Mouse (Mus musculus): ENCODE data around the gene Eef1e1. TPM values are rescaled to one million over a fixed set of nuclear protein-coding genes. Genes with fewer than 3 reads are reported as not detected.

Eef1e1 gene
- total and polyA plus RNA-seq, 3 experiments: 194 to 218 TPM; not detected in 1

DNA sequence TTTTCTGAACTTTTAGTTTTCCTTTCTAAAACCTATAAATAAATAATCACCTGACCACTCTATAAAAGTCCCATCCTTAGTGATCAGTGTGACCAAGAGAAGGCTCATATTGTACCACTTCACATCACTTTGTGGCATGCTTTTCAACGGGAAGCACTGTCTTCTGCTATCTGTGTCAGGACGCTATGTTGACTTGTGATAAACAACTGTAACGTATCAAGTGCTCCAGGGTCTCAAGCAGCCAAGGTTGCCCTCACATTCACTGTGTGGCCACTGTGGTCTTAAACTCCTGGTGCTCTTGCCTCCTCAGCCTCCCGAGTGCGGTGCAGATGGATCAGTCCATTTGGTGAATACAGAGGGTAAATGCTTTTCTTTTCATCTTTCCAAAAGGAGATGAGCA, 43.2 kb downstream of the Eef1e1 start (continued):
- TF ChIP-seq TBP (IDR thresholded peaks at IDR 0.05; ENCODE audit: low read depth, low read length) (0 out of 2 replicates have a peak, but pooled peaks have one; percentile 31), NRF1 (IDR thresholded peaks at IDR 0.05; ENCODE audit: insufficient read depth, low read depth, low read length, poor library complexity, severe bottlenecking) (no peak), SMC3 (IDR thresholded peaks at IDR 0.05; ENCODE audit: low read depth, low read length) (no peak), MAFK (IDR thresholded peaks at IDR 0.05; ENCODE audit: borderline replicate concordance, low read depth, low read length) (no peak), USF2 (IDR thresholded peaks at IDR 0.05; ENCODE audit: borderline replicate concordance in 1 of 2, insufficient read depth in 1 of 2, low read depth in 1 of 2, low read length in 2 of 2) (no peak), HCFC1 (IDR thresholded peaks at IDR 0.05; ENCODE audit: low read depth, low read length) (no peak), GATA1 (IDR thresholded peaks at IDR 0.05; ENCODE audit: low read depth, low read length) (peak; percentile 90)

DNA sequence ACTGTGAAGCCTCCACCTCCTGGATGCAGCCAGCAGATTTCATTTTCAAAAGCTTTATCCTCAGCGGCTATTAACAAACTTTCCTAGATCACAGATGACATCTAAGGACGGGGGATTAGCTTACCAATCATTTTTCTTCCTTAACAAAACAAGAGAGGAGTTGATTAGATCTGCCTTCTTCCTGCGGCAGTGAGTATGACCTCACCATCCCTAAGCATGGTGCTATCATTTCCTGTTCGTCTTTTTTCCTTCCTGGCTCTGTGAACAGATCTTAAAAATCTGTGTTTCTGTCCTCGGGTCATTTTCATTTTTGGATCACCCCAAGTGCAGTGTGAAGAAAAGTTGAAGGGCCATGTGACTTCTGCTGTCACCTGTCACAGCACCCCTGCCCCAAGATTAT, 44.6 kb downstream of the Eef1e1 start:
- DNase-seq (ENCODE audit: low read depth, low spot score): peak; percentile 67
- Histone ChIP-seq H3K27ac (ENCODE audit: control insufficient read depth, low read depth, low read length) (peak overlapping the region; percentile 80), H3K79me2 (ENCODE audit: control insufficient read depth, insufficient read depth, low read length, poor library complexity) (no peaks in the 10 kb centered on the region), H3K9ac (ENCODE audit: control insufficient read depth, low read depth, low read length, poor library complexity, severe bottlenecking) (peak overlapping the region; percentile 55), H3K36me3 (ENCODE audit: control insufficient read depth in 1 of 2, insufficient read depth in 2 of 2, low read length in 2 of 2) (peaks cover 4 to 24% of the 10 kb centered on the region in 2 experiments; a peak in 3 of 4 replicates), H3K9me3 (replicated peaks; ENCODE audit: insufficient read depth, low read length) (no peaks in the 10 kb centered on the region), H3K27me3 (ENCODE audit: control insufficient read depth in 1 of 2, insufficient read depth in 2 of 2, low read length in 2 of 2) (no peaks in the 10 kb centered on the region), H3K4me1 (ENCODE audit: control insufficient read depth in 1 of 2, insufficient read depth in 2 of 2, low read length in 2 of 2) (peaks cover 27 to 33% of the 10 kb centered on the region in 2 experiments), H3K4me3 (ENCODE audit: control insufficient read depth in 1 of 2, insufficient read depth in 1 of 2, low read depth in 2 of 2, low read length in 2 of 2) (peak overlapping the region; percentile 15 to 27)
- no peak for TF ChIP-seq POLR2AphosphoS2 (IDR thresholded peaks at IDR 0.05; ENCODE audit: low read length)
- 0 out of 2 replicates have a peak, but pooled peaks have one; percentile 23 for TF ChIP-seq MXI1 (IDR thresholded peaks at IDR 0.05; ENCODE audit: low read depth, low read length)
- peak; percentile 83 for TF ChIP-seq ETS1 (IDR thresholded peaks at IDR 0.05; ENCODE audit: low read depth, low read length)
- no peak for TF ChIP-seq USF2 (IDR thresholded peaks at IDR 0.05; ENCODE audit: borderline replicate concordance in 1 of 2, insufficient read depth in 1 of 2, low read depth in 1 of 2, low read length in 2 of 2)
- peak; percentile 47; the same call in 1 of the 2 replicates for TF ChIP-seq USF1 (IDR thresholded peaks at IDR 0.05; ENCODE audit: low read depth, low read length)
- TF ChIP-seq RAD21 (IDR thresholded peaks at IDR 0.05; ENCODE audit: low read depth, low read length): no peak
- peak; percentile 62; the same call in 1 of the 2 replicates for TF ChIP-seq MYC (IDR thresholded peaks at IDR 0.05; ENCODE audit: low read depth, low read length)
- no peak for TF ChIP-seq TBP (IDR thresholded peaks at IDR 0.05; ENCODE audit: low read depth, low read length)
- peak; percentile 74 for TF ChIP-seq GATA1 (IDR thresholded peaks at IDR 0.05; ENCODE audit: low read depth, low read length)

DNA sequence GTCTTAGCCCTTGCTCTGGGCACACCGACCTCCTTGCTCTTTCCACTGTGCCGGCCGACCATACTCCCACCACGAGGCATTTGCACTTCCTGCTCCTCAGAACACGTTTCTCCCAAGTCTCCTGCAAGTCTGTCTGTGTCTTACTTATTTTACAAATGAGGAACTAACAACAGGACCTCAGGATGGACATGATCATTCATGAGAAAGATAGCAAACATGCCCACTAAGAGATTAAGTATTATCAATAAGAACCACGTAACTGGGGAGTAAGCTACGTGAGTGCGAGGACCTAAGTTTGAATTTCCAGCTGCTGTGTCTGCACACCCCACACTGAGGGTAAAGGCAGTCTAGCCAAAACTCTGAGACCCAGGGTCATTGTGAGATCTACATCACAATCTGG, 45.3 kb downstream of the Eef1e1 start:
- peak overlapping the region in 1 of 2 experiments; percentile 19; a peak in 2 of 4 replicates for H3K4me3 ChIP-seq (ENCODE audit: control insufficient read depth in 1 of 2, insufficient read depth in 1 of 2, low read depth in 2 of 2, low read length in 2 of 2)
- H3K9me3 ChIP-seq (replicated peaks; ENCODE audit: insufficient read depth, low read length): no peaks in the 10 kb centered on the region
- DNase-seq (ENCODE audit: low read depth, low spot score): peak; percentile 79
- H3K9ac ChIP-seq (ENCODE audit: control insufficient read depth, low read depth, low read length, poor library complexity, severe bottlenecking): peak overlapping the region; percentile 55
- peaks cover 27 to 33% of the 10 kb centered on the region in 2 experiments for H3K4me1 ChIP-seq (ENCODE audit: control insufficient read depth in 1 of 2, insufficient read depth in 2 of 2, low read length in 2 of 2)
- H3K27ac ChIP-seq (ENCODE audit: control insufficient read depth, low read depth, low read length): peak overlapping the region; percentile 71
- no peaks in the 10 kb centered on the region for H3K27me3 ChIP-seq (ENCODE audit: control insufficient read depth in 1 of 2, insufficient read depth in 2 of 2, low read length in 2 of 2)
- no peaks in the 10 kb centered on the region for H3K79me2 ChIP-seq (ENCODE audit: control insufficient read depth, insufficient read depth, low read length, poor library complexity)
- peaks cover 4 to 24% of the 10 kb centered on the region in 2 experiments; a peak in 3 of 4 replicates for H3K36me3 ChIP-seq (ENCODE audit: control insufficient read depth in 1 of 2, insufficient read depth in 2 of 2, low read length in 2 of 2)
- TF ChIP-seq CTCF (IDR thresholded peaks at IDR 0.05 in 2 of 3, conservative IDR thresholded peaks at IDR 0.05 in 1 of 3; ENCODE audit: control insufficient read depth in 1 of 3, insufficient read depth in 1 of 3, low read depth in 2 of 3, low read length in 3 of 3, poor library complexity in 1 of 3, severe bottlenecking in 1 of 3): no peak
- no peak for TF ChIP-seq E2F4 (IDR thresholded peaks at IDR 0.05; ENCODE audit: borderline replicate concordance, low read depth, low read length)
- TF ChIP-seq TCF12 (IDR thresholded peaks at IDR 0.05; ENCODE audit: low read depth, low read length): peak; percentile 84
- peak; percentile 85 to 86 for TF ChIP-seq EP300 (IDR thresholded peaks at IDR 0.05; ENCODE audit: low read depth in 1 of 2, low read length in 2 of 2)
- TF ChIP-seq RAD21 (IDR thresholded peaks at IDR 0.05; ENCODE audit: low read depth, low read length): no peak
- TF ChIP-seq GATA1 (IDR thresholded peaks at IDR 0.05; ENCODE audit: low read depth, low read length): peak; percentile 87
- TF ChIP-seq ZNF384 (IDR thresholded peaks at IDR 0.05; ENCODE audit: low read depth, low read length): no peak
- no peak for TF ChIP-seq NELFE (IDR thresholded peaks at IDR 0.05; ENCODE audit: low read depth, low read length)
- no peak for TF ChIP-seq JUND (IDR thresholded peaks at IDR 0.05; ENCODE audit: low read depth, low read length)
- TF ChIP-seq MXI1 (IDR thresholded peaks at IDR 0.05; ENCODE audit: low read depth, low read length): peak; percentile 76
- TF ChIP-seq UBTF (IDR thresholded peaks at IDR 0.05; ENCODE audit: borderline replicate concordance, insufficient read depth, low read depth, low read length): no peak
- TF ChIP-seq TAL1 (IDR thresholded peaks at IDR 0.05; ENCODE audit: low read length): peak; percentile 47
- TF ChIP-seq NRF1 (IDR thresholded peaks at IDR 0.05; ENCODE audit: insufficient read depth, low read depth, low read length, poor library complexity, severe bottlenecking): no peak
- TF ChIP-seq ZKSCAN1 (IDR thresholded peaks at IDR 0.05; ENCODE audit: low read depth, low read length): no peak
- no peak for TF ChIP-seq CHD2 (IDR thresholded peaks at IDR 0.05; ENCODE audit: low read length)
- TF ChIP-seq MAX (IDR thresholded peaks at IDR 0.05; ENCODE audit: low read length): peak; percentile 80; the same call in 1 of the 2 replicates
- no peak for TF ChIP-seq USF1 (IDR thresholded peaks at IDR 0.05; ENCODE audit: low read depth, low read length)
- TF ChIP-seq MYC (IDR thresholded peaks at IDR 0.05; ENCODE audit: low read depth, low read length): peak; percentile 96
- TF ChIP-seq MAZ (IDR thresholded peaks at IDR 0.05; ENCODE audit: low read depth, low read length): no peak
- peak; percentile 63; the same call in 1 of the 2 replicates for TF ChIP-seq BHLHE40 (IDR thresholded peaks at IDR 0.05; ENCODE audit: borderline replicate concordance, low read depth, low read length)
